Mouse (Mus musculus) left cerebral cortex, adult 9 months (tissue): ENCODE measurements around the gene Vat1l.

Experiments used
- DNase-seq, 2 experiments: peaks; one replicate each; pipeline ENCODE4 v3.0.0; 2022; ENCODE audit warnings: low spot score in 2 of 2

Vat1l gene

DNA sequence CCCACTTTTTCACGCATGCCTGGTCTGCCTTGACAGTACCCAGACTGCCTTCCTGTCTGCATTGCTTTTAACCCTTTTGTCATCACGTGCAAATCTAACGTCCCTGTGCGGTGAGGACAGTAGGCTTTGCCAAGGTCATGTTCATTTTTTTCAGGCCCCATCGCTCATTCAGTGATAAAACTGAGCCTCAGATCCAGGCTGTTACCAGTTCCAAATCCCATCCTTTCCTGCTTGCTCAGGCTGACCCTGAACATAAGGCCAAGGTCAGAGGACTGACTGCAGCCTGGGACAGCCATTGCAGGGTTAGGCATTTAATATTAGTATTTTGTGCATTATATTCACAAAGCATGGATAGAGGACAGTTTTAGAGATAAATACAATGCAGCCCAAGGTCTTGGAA is 192.9 kb downstream of the Vat1l start:
- no peak for DNase-seq

DNA sequence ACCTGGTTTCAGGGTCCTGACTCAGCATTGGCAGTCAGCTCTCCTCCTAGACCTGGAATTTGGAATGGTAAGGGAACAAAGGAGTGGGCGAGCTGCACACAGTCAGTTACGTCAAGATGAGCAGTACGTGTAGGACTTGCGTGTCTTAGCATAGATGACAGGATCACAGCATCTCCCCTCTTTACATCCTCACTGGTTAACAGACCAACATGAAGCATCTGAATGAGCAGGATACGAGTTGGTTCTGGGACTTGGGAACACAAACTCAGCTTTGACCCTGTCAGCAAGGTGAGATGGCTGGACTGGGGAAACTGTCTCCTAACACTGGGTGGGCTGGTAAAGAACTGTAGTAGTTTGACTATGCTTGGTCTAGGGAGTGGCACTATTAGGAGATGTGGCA is 193.9 kb downstream of the Vat1l start:
- no peak for DNase-seq

DNA sequence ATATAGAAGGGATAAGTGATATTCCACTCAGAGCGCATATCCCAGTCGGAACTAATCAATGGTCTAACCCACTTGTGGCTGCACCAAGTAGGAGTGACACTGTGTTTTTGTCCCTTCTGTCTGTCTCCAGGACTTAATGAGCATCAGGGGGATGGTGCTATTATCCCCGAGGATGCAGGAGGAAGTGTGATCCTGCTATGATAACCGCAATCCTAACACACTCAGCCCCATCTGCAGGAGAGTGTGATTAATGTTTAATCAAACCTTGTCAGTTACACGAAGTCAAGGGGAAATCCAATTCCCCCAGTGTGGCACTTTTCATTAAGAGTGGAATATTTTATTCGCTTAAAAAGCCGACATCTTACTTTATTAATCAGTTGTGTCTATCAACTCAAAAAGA is 196.3 kb downstream of the Vat1l start:
- no peak for DNase-seq

GRCm38 (mm10) chr8:114411421-114411820 is 206.0 kb downstream of the Vat1l start:
- DNase-seq: no peak

GRCm38 (mm10) chr8:114417786-114418185 is 212.4 kb downstream of the Vat1l start, which contains the start of gene Clec3a:
Gene Clec3a, plus strand, starts transcription at chr8:114418086.
- DNase-seq: no peak

DNA sequence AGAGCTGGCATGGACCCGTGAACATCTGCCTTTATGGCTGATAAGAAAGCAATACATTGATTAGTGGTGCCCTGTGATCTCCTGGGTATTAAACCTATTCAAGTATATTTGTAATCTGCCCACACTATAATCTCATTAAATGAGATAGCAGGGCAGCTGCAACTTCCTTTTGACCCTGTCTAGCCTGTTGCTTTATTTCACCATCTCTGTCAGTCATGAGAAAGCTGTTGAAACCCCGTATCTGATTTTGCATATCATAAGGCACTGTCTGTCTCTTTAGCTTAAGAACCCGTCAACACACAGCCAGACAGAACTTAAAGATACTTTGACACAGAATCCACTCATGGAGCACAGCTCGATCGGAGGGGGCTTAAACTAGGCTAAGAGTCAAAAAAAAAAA is 213.1 kb downstream of the Vat1l start:
- no peak for DNase-seq

DNA sequence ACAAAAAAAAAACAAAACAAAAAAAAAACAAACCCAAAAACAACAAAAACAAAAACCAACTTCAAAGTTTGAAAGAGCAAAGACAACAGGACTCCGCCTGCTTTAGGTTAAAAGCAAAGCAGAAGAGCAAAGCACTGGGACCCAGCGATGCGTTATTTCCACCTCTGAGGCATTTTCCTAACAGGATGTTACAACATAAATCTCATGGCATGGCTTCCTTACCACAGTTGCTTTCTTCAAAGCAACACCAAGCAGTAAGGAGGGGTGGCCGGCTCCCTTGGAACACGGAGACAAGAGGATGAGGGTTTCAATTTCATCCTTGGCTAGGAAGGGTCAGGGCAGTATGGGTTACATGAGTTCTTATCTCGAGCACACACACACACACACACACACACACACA is 213.5 kb downstream of the Vat1l start:
- DNase-seq: no peak

GRCm38 (mm10) chr8:114421544-114421943 is 216.1 kb downstream of the Vat1l start:
- DNase-seq: peak in 1 of 2 experiments; percentile 30
